Mouse (Mus musculus): Measurements from ENCODE around the gene Glul. TPM values are rescaled to one million over a fixed set of nuclear protein-coding genes. Genes with fewer than 3 reads are reported as not detected.

The Glul gene
- polyA plus RNA-seq, 1 experiment from 2014 or later, result 310 TPM

- no peaks in the 10 kb centered on the region for H3K36me3 ChIP-seq (replicated peaks; ENCODE audit: insufficient read depth, low read length)
- 61% methylated on average over 9 of the region's 9 CpGs for WGBS (ENCODE audit: insufficient replicate concordance)
- no peak overlapping the region for H3K4me3 ChIP-seq (ENCODE audit: low read depth, low read length)
- no peak for ATAC-seq
- H3K27ac ChIP-seq (ENCODE audit: low read depth), result no peak overlapping the region
- no peaks in the 10 kb centered on the region for H3K27me3 ChIP-seq (ENCODE audit: insufficient read depth, low read length)
- DNase-seq, result no peak
- H3K4me1 ChIP-seq (ENCODE audit: insufficient read depth), result no peaks in the 10 kb centered on the region
- H3K4me2 ChIP-seq (ENCODE audit: low read depth, low read length), result no peak overlapping the region
- H3K9ac ChIP-seq (replicated peaks), result no peak overlapping the region
- TF ChIP-seq CTCF (IDR thresholded peaks at IDR 0.05; ENCODE audit: low read depth), result no peak
- TF ChIP-seq EP300 (IDR thresholded peaks at IDR 0.05; ENCODE audit: low read depth), result no peak
- H3K9me3 ChIP-seq (ENCODE audit: low read length), result no peaks in the 10 kb centered on the region
These were observed 53.5 kb downstream of the Glul start for GRCm38 (mm10) chr1:153953232-153953631.

GRCm38 (mm10) chr1:153953797-153954196 is 54.1 kb downstream of the Glul start:
- no peak for ATAC-seq
- Histone ChIP-seq H3K9me3 (ENCODE audit: low read length) (no peaks in the 10 kb centered on the region), H3K27ac (ENCODE audit: low read depth) (no peak overlapping the region), H3K4me3 (ENCODE audit: low read depth, low read length) (no peak overlapping the region), H3K4me2 (ENCODE audit: low read depth, low read length) (no peak overlapping the region), H3K4me1 (ENCODE audit: insufficient read depth) (no peaks in the 10 kb centered on the region), H3K27me3 (ENCODE audit: insufficient read depth, low read length) (no peaks in the 10 kb centered on the region), H3K9ac (replicated peaks) (no peak overlapping the region), H3K36me3 (replicated peaks; ENCODE audit: insufficient read depth, low read length) (no peaks in the 10 kb centered on the region)
- no peak for DNase-seq
- 57% methylated on average over 6 of the region's 6 CpGs for WGBS (ENCODE audit: insufficient replicate concordance)
- TF ChIP-seq EP300 (IDR thresholded peaks at IDR 0.05; ENCODE audit: low read depth) (no peak), CTCF (IDR thresholded peaks at IDR 0.05; ENCODE audit: low read depth) (no peak)

GRCm38 (mm10) chr1:153957850-153958249 is 58.1 kb downstream of the Glul start:
- Histone ChIP-seq H3K4me1 (ENCODE audit: insufficient read depth) (peaks cover 2% of the 10 kb centered on the region; the same call in 1 of the 2 replicates), H3K36me3 (replicated peaks; ENCODE audit: insufficient read depth, low read length) (no peaks in the 10 kb centered on the region), H3K4me2 (ENCODE audit: low read depth, low read length) (no peak overlapping the region), H3K9me3 (ENCODE audit: low read length) (no peaks in the 10 kb centered on the region), H3K27ac (ENCODE audit: low read depth) (no peak overlapping the region), H3K9ac (replicated peaks) (no peak overlapping the region), H3K27me3 (ENCODE audit: insufficient read depth, low read length) (no peaks in the 10 kb centered on the region), H3K4me3 (ENCODE audit: low read depth, low read length) (no peak overlapping the region)
- no peak for TF ChIP-seq EP300 (IDR thresholded peaks at IDR 0.05; ENCODE audit: low read depth)
- TF ChIP-seq CTCF (IDR thresholded peaks at IDR 0.05; ENCODE audit: low read depth), result no peak
- WGBS (ENCODE audit: insufficient replicate concordance), result 47% methylated on average over 1 of the region's 1 CpGs
- DNase-seq (no peak), ATAC-seq (peak; percentile 23; the same call in 1 of the 2 replicates)

Small RNAs within 50 kb of the gene (microRNA-seq; reads per million reads assigned to microRNA genes)
- gene Mir8114, result 116 reads per million, percentile 45 among the genes with 10 or more reads in this experiment

Other genes with a start within 250 kb of the Glul start
- gene Rgs8, start 246.9 kb upstream of the Glul start, polyA plus RNA-seq (2015; fragmentation: Nextera tagmentation; extraction: Ambion mirVana), result 0.05 TPM in 1 of 2 replicates, not detected in the other
- 15.8 and 22.9 TPM in 2 replicates for gene Rgs16, start 159.6 kb upstream of the Glul start, polyA plus RNA-seq (2015; fragmentation: Nextera tagmentation; extraction: Ambion mirVana)
- gene Rnasel, start 150.5 kb upstream of the Glul start, polyA plus RNA-seq (2015; fragmentation: Nextera tagmentation; extraction: Ambion mirVana), result 13.9 and 15.7 TPM in 2 replicates
- gene Rgsl1, start 55.8 kb upstream of the Glul start, polyA plus RNA-seq (2015; fragmentation: Nextera tagmentation; extraction: Ambion mirVana), result not detected in 2 replicates
- gene Teddm1b, start 25.6 kb upstream of the Glul start, polyA plus RNA-seq (2015; fragmentation: Nextera tagmentation; extraction: Ambion mirVana), result 0.05 TPM in 2 replicates
- gene Teddm1a, start 8.2 kb upstream of the Glul start, polyA plus RNA-seq (2015; fragmentation: Nextera tagmentation; extraction: Ambion mirVana), result not detected in 2 replicates
- gene Teddm2, start 284 bp downstream of the Glul start, polyA plus RNA-seq (2015; fragmentation: Nextera tagmentation; extraction: Ambion mirVana), result 0.53 and 0.88 TPM in 2 replicates